Mouse (Mus musculus) induced T-regulatory cell, adult 2 months (primary cell): Measurements from ENCODE around the gene Gm20479.

ENCODE experiments used
- DNase-seq: peaks from one replicate; pipeline ENCODE4 v3.0.0-alpha.2; 2012; ENCODE audit warnings: low read depth

The Gm20479 gene

GRCm38 (mm10) chr7:27356861-27357594 is at the start of gene Gm20479:
Gene Gm20479 (minus strand): TSS chr7:27357419.
- DNase-seq = no peak

- peak; percentile 56 for DNase-seq
Measured at GRCm38 (mm10) chr7:27406481-27406880, 49.3 kb upstream of the Gm20479 start.

- no peak for DNase-seq
Measured at GRCm38 (mm10) chr7:27404203-27404942, 47.2 kb upstream of the Gm20479 start.

- DNase-seq = peak; percentile 72
Measured at GRCm38 (mm10) chr7:27402675-27403074, 45.5 kb upstream of the Gm20479 start.

- DNase-seq = no peak
Measured at GRCm38 (mm10) chr7:27400545-27400944, 43.3 kb upstream of the Gm20479 start.

GRCm38 (mm10) chr7:27397048-27397949 is 40.1 kb upstream of the Gm20479 start:
- DNase-seq = peak; percentile 78

- no peak for DNase-seq
Measured at GRCm38 (mm10) chr7:27396184-27397047, 39.2 kb upstream of the Gm20479 start.

- no peak for DNase-seq
Measured at GRCm38 (mm10) chr7:27395521-27396183, 38.4 kb upstream of the Gm20479 start.

GRCm38 (mm10) chr7:27391416-27391815 is 34.2 kb upstream of the Gm20479 start:
- DNase-seq = no peak

- DNase-seq = no peak
Measured at GRCm38 (mm10) chr7:27389213-27389612, 32.0 kb upstream of the Gm20479 start.

GRCm38 (mm10) chr7:27384731-27385130 is 27.5 kb upstream of the Gm20479 start:
- peak; percentile 80 for DNase-seq

- DNase-seq = no peak
Measured at GRCm38 (mm10) chr7:27384134-27384533, 26.9 kb upstream of the Gm20479 start.

- DNase-seq = no peak
Measured at GRCm38 (mm10) chr7:27383233-27383632, 26.0 kb upstream of the Gm20479 start.

- DNase-seq = no peak
Measured at GRCm38 (mm10) chr7:27381560-27381959, 24.3 kb upstream of the Gm20479 start.

GRCm38 (mm10) chr7:27381009-27381408 is 23.8 kb upstream of the Gm20479 start:
- no peak for DNase-seq

GRCm38 (mm10) chr7:27379836-27380235 is 22.6 kb upstream of the Gm20479 start:
- DNase-seq = no peak

GRCm38 (mm10) chr7:27378431-27378830 is 21.2 kb upstream of the Gm20479 start:
- peak; percentile 52 for DNase-seq

- DNase-seq = no peak
Measured at GRCm38 (mm10) chr7:27375274-27375673, 18.1 kb upstream of the Gm20479 start.

GRCm38 (mm10) chr7:27371715-27372462 is 14.7 kb upstream of the Gm20479 start:
- DNase-seq = no peak

- DNase-seq = no peak
Measured at GRCm38 (mm10) chr7:27369111-27369510, 11.9 kb upstream of the Gm20479 start.
